Mouse (Mus musculus) frontal cortex, postnatal 10 days (tissue): ENCODE data around the gene Ildr2.

Source experiments
- DNase-seq, 2 experiments: peaks; one replicate each; pipeline ENCODE4 v3.0.0; 2022; ENCODE audit warnings: low spot score in 2 of 2, mixed read lengths in 1 of 2

Gene Ildr2

GRCm38 (mm10) chr1:166283451-166283850 lies 29.5 kb downstream of the Ildr2 start:
- DNase-seq, result no peak

GRCm38 (mm10) chr1:166284390-166284789 lies 30.5 kb downstream of the Ildr2 start:
- no peak for DNase-seq

- no peak for DNase-seq
Measured at GRCm38 (mm10) chr1:166286231-166286630, 32.3 kb downstream of the Ildr2 start.

GRCm38 (mm10) chr1:166290562-166290961 lies 36.6 kb downstream of the Ildr2 start:
- no peak for DNase-seq

GRCm38 (mm10) chr1:166293086-166293485 lies 39.1 kb downstream of the Ildr2 start:
- no peak for DNase-seq

GRCm38 (mm10) chr1:166295548-166295947 lies 41.6 kb downstream of the Ildr2 start:
- DNase-seq, result no peak

- no peak for DNase-seq
Measured at GRCm38 (mm10) chr1:166296371-166296770, 42.4 kb downstream of the Ildr2 start.

GRCm38 (mm10) chr1:166296971-166297370 lies 43.0 kb downstream of the Ildr2 start:
- DNase-seq, result no peak

GRCm38 (mm10) chr1:166297499-166298111 lies 43.7 kb downstream of the Ildr2 start:
- DNase-seq, result no peak

- DNase-seq, result no peak
Measured at GRCm38 (mm10) chr1:166298884-166299283, 44.9 kb downstream of the Ildr2 start.

GRCm38 (mm10) chr1:166299821-166300220 lies 45.9 kb downstream of the Ildr2 start:
- DNase-seq, result no peak

- no peak for DNase-seq
Measured at GRCm38 (mm10) chr1:166300526-166300925, 46.6 kb downstream of the Ildr2 start.

- peak in 1 of 2 experiments; percentile 67 for DNase-seq
Measured at GRCm38 (mm10) chr1:166304352-166305240, 50.7 kb downstream of the Ildr2 start.

GRCm38 (mm10) chr1:166308471-166308850 lies 54.5 kb downstream of the Ildr2 start:
- no peak for DNase-seq

GRCm38 (mm10) chr1:166308851-166309715 lies 55.1 kb downstream of the Ildr2 start:
- no peak for DNase-seq

- DNase-seq, result no peak
Measured at GRCm38 (mm10) chr1:166311151-166311550, 57.2 kb downstream of the Ildr2 start.

- DNase-seq, result no peak
Measured at GRCm38 (mm10) chr1:166313637-166314036, 59.7 kb downstream of the Ildr2 start.

- DNase-seq, result no peak
Measured at GRCm38 (mm10) chr1:166315706-166316105, 61.8 kb downstream of the Ildr2 start.

GRCm38 (mm10) chr1:166319132-166319698 lies 65.3 kb downstream of the Ildr2 start:
- no peak for DNase-seq

GRCm38 (mm10) chr1:166326421-166326820 lies 72.5 kb downstream of the Ildr2 start:
- no peak for DNase-seq

GRCm38 (mm10) chr1:166330752-166331151 lies 76.8 kb downstream of the Ildr2 start:
- DNase-seq, result no peak

GRCm38 (mm10) chr1:166339110-166339509 lies 85.2 kb downstream of the Ildr2 start:
- DNase-seq, result no peak
